Mouse (Mus musculus): ENCODE data around the gene Vps35l. TPM values are rescaled to one million over a fixed set of nuclear protein-coding genes. Genes with fewer than 3 reads are reported as not detected.

Vps35l gene
- polyA plus RNA-seq, 1 experiment from 2014 or later: 73.7 TPM

DNA sequence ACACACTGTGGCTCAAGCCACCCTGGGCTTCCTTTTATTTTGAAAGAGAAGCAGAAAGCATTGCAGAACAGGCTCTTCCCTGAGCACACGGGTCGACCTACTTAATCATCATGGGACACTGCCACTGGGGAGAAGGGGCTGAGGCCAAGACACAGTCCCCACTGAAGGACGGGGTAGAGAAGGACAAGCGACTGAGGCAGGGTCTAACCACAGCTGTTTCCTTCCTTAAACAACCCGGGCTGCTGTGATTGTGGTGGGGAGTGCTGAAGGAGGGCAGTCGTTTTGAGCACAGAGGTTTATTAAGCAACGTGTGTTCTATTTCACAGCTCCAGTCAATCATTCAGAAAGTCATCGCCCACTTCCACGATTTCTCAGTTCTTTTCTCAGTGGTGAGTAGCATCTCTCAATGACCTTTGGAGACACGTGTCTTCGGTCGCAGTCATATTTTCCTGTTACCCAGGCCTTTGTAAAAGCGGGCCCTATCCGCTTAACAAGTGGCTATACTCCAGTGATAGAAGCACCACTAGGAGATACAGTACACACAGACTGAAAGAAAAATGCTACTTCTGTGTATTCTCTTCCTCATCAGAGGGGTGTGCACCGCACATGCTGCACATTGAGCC is 60.2 kb downstream of the Vps35l start:
- Histone ChIP-seq H3K4me3 (replicated peaks) (no peak overlapping the region), H3K27ac (no peak overlapping the region), H3K4me1 (replicated peaks) (no peaks in the 10 kb centered on the region), H3K36me3 (peaks cover 74% of the 10 kb centered on the region), H3K4me2 (no peak overlapping the region), H3K9ac (replicated peaks) (no peak overlapping the region), H3K27me3 (no peaks in the 10 kb centered on the region), H3K9me3 (no peaks in the 10 kb centered on the region)
- ATAC-seq (ENCODE audit: insufficient number of reproducible peaks, insufficient read depth, low FRiP score, low TSS enrichment, low read depth): no peak
- 94% methylated on average over 15 of the region's 15 CpGs for WGBS

- ATAC-seq (ENCODE audit: insufficient number of reproducible peaks, insufficient read depth, low FRiP score, low TSS enrichment, low read depth): no peak
- Histone ChIP-seq H3K4me3 (replicated peaks) (no peak overlapping the region), H3K36me3 (peaks cover 59% of the 10 kb centered on the region), H3K9me3 (no peaks in the 10 kb centered on the region), H3K4me2 (no peak overlapping the region), H3K9ac (replicated peaks) (no peak overlapping the region), H3K27me3 (no peaks in the 10 kb centered on the region), H3K27ac (no peak overlapping the region), H3K4me1 (replicated peaks) (no peaks in the 10 kb centered on the region)
- WGBS: 95% methylated on average over 3 of the region's 3 CpGs
Measured at GRCm38 (mm10) chr7:118801791-118802190, 61.8 kb downstream of the Vps35l start.

GRCm38 (mm10) chr7:118803425-118803824 is 63.4 kb downstream of the Vps35l start:
- H3K4me3 ChIP-seq (replicated peaks): no peak overlapping the region
- no peaks in the 10 kb centered on the region for H3K4me1 ChIP-seq (replicated peaks)
- 93% methylated on average over 8 of the region's 8 CpGs for WGBS
- peaks cover 55% of the 10 kb centered on the region for H3K36me3 ChIP-seq
- H3K27ac ChIP-seq: no peak overlapping the region
- H3K4me2 ChIP-seq: no peak overlapping the region
- H3K9me3 ChIP-seq: no peaks in the 10 kb centered on the region
- no peak overlapping the region for H3K9ac ChIP-seq (replicated peaks)
- ATAC-seq (ENCODE audit: insufficient number of reproducible peaks, insufficient read depth, low FRiP score, low TSS enrichment, low read depth): no peak
- no peaks in the 10 kb centered on the region for H3K27me3 ChIP-seq

- no peak for ATAC-seq (ENCODE audit: insufficient number of reproducible peaks, insufficient read depth, low FRiP score, low TSS enrichment, low read depth)
- no peak overlapping the region for H3K4me3 ChIP-seq (replicated peaks)
- H3K27ac ChIP-seq: no peak overlapping the region
- no peaks in the 10 kb centered on the region for H3K4me1 ChIP-seq (replicated peaks)
- H3K36me3 ChIP-seq: peaks cover 56% of the 10 kb centered on the region
- no peak overlapping the region for H3K4me2 ChIP-seq
- H3K27me3 ChIP-seq: no peaks in the 10 kb centered on the region
- no peak overlapping the region for H3K9ac ChIP-seq (replicated peaks)
- 85% methylated on average over 16 of the region's 16 CpGs for WGBS
- no peaks in the 10 kb centered on the region for H3K9me3 ChIP-seq
Measured at GRCm38 (mm10) chr7:118806631-118807411, 66.8 kb downstream of the Vps35l start.

GRCm38 (mm10) chr7:118807899-118808298 is 67.9 kb downstream of the Vps35l start:
- Histone ChIP-seq H3K4me1 (replicated peaks) (no peaks in the 10 kb centered on the region), H3K9ac (replicated peaks) (no peak overlapping the region), H3K9me3 (no peaks in the 10 kb centered on the region), H3K4me2 (no peak overlapping the region), H3K27ac (no peak overlapping the region), H3K36me3 (peaks cover 49% of the 10 kb centered on the region), H3K27me3 (no peaks in the 10 kb centered on the region), H3K4me3 (replicated peaks) (no peak overlapping the region)
- 87% methylated on average over 8 of the region's 8 CpGs for WGBS
- ATAC-seq (ENCODE audit: insufficient number of reproducible peaks, insufficient read depth, low FRiP score, low TSS enrichment, low read depth): no peak

- WGBS: 88% methylated on average over 12 of the region's 12 CpGs
- Histone ChIP-seq H3K4me1 (replicated peaks) (no peaks in the 10 kb centered on the region), H3K36me3 (peaks cover 65% of the 10 kb centered on the region), H3K4me3 (replicated peaks) (no peak overlapping the region), H3K9me3 (no peaks in the 10 kb centered on the region), H3K27me3 (no peaks in the 10 kb centered on the region), H3K27ac (no peak overlapping the region), H3K4me2 (no peak overlapping the region), H3K9ac (replicated peaks) (no peak overlapping the region)
- no peak for ATAC-seq (ENCODE audit: insufficient number of reproducible peaks, insufficient read depth, low FRiP score, low TSS enrichment, low read depth)
Measured at GRCm38 (mm10) chr7:118811407-118812106, 71.5 kb downstream of the Vps35l start.

DNA sequence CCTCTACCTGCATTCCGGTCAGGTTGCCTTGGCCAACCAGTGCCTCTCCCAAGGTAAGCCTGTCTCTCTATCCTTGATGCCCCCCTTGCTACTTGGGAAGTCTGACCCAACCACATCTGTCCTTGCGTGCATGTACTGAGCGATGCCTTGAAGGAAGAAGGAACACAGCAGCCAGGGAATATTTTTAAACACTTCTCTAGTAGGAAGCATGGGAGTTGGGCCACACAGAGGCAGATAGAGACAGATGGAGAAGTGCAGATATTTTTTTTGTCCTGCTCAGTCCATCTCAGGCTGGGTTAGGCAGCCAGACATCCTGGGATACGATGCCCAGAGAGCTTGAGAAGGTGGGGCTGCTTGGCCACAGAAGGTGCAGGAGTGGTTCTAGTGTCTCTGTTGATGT is 73.6 kb downstream of the Vps35l start:
- Histone ChIP-seq H3K4me3 (replicated peaks) (no peak overlapping the region), H3K9ac (replicated peaks) (no peak overlapping the region), H3K9me3 (no peaks in the 10 kb centered on the region), H3K27me3 (no peaks in the 10 kb centered on the region), H3K36me3 (peaks cover 74% of the 10 kb centered on the region), H3K4me1 (replicated peaks) (no peaks in the 10 kb centered on the region), H3K4me2 (no peak overlapping the region), H3K27ac (no peak overlapping the region)
- no peak for ATAC-seq (ENCODE audit: insufficient number of reproducible peaks, insufficient read depth, low FRiP score, low TSS enrichment, low read depth)
- WGBS: 94% methylated on average over 4 of the region's 4 CpGs

DNA sequence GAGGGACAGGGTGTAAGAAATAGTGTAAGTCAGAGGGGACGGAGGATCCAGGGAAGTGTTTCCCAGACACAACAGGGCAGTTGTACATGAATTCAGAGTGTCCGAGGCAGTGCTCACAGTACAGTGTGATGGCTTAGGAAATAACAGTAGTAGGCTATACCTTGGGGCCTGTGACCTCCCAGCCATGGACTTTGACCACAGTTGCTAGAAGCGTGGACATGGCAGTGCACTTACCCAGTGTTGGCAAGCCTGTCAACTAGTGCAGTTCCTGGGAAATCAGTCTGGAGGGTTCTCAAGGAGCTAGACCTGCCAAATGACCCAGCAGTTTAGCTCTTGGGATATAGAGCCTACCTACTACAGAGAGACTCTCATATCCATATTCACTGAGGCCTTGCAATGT is 76.2 kb downstream of the Vps35l start:
- H3K27ac ChIP-seq: no peak overlapping the region
- H3K27me3 ChIP-seq: no peaks in the 10 kb centered on the region
- 87% methylated on average over 3 of the region's 3 CpGs for WGBS
- no peak overlapping the region for H3K4me3 ChIP-seq (replicated peaks)
- no peak for ATAC-seq (ENCODE audit: insufficient number of reproducible peaks, insufficient read depth, low FRiP score, low TSS enrichment, low read depth)
- peaks cover 74% of the 10 kb centered on the region for H3K36me3 ChIP-seq
- no peak overlapping the region for H3K9ac ChIP-seq (replicated peaks)
- no peak overlapping the region for H3K4me2 ChIP-seq
- no peaks in the 10 kb centered on the region for H3K9me3 ChIP-seq
- H3K4me1 ChIP-seq (replicated peaks): no peaks in the 10 kb centered on the region

GRCm38 (mm10) chr7:118817741-118818140 is 77.7 kb downstream of the Vps35l start:
- ATAC-seq (ENCODE audit: insufficient number of reproducible peaks, insufficient read depth, low FRiP score, low TSS enrichment, low read depth): no peak
- H3K9ac ChIP-seq (replicated peaks): no peak overlapping the region
- H3K27ac ChIP-seq: no peak overlapping the region
- no peaks in the 10 kb centered on the region for H3K9me3 ChIP-seq
- H3K4me3 ChIP-seq (replicated peaks): no peak overlapping the region
- peaks cover 68% of the 10 kb centered on the region for H3K36me3 ChIP-seq
- H3K4me1 ChIP-seq (replicated peaks): no peaks in the 10 kb centered on the region
- WGBS: 90% methylated on average over 7 of the region's 7 CpGs
- no peaks in the 10 kb centered on the region for H3K27me3 ChIP-seq
- no peak overlapping the region for H3K4me2 ChIP-seq

- WGBS: 89% methylated on average over 1 of the region's 1 CpGs
- Histone ChIP-seq H3K9ac (replicated peaks) (no peak overlapping the region), H3K4me3 (replicated peaks) (no peak overlapping the region), H3K27me3 (no peaks in the 10 kb centered on the region), H3K36me3 (peaks cover 50% of the 10 kb centered on the region), H3K4me1 (replicated peaks) (peaks cover 5% of the 10 kb centered on the region; the same call in 1 of the 2 replicates), H3K4me2 (no peak overlapping the region), H3K27ac (no peak overlapping the region), H3K9me3 (no peaks in the 10 kb centered on the region)
- no peak for ATAC-seq (ENCODE audit: insufficient number of reproducible peaks, insufficient read depth, low FRiP score, low TSS enrichment, low read depth)
Measured at GRCm38 (mm10) chr7:118819666-118820065, 79.6 kb downstream of the Vps35l start.

GRCm38 (mm10) chr7:118821356-118821755 is 81.3 kb downstream of the Vps35l start:
- ATAC-seq (ENCODE audit: insufficient number of reproducible peaks, insufficient read depth, low FRiP score, low TSS enrichment, low read depth): no peak
- WGBS: 70% methylated on average over 7 of the region's 7 CpGs
- no peak overlapping the region for H3K9ac ChIP-seq (replicated peaks)
- H3K4me2 ChIP-seq: no peak overlapping the region
- H3K4me3 ChIP-seq (replicated peaks): no peak overlapping the region
- H3K9me3 ChIP-seq: no peaks in the 10 kb centered on the region
- no peak overlapping the region for H3K27ac ChIP-seq
- no peaks in the 10 kb centered on the region for H3K27me3 ChIP-seq
- peaks cover 5% of the 10 kb centered on the region; the same call in 1 of the 2 replicates for H3K4me1 ChIP-seq (replicated peaks)
- peaks cover 43% of the 10 kb centered on the region for H3K36me3 ChIP-seq
